Mouse (Mus musculus): ENCODE results near the gene Lrrc41.

Lrrc41 gene

DNA sequence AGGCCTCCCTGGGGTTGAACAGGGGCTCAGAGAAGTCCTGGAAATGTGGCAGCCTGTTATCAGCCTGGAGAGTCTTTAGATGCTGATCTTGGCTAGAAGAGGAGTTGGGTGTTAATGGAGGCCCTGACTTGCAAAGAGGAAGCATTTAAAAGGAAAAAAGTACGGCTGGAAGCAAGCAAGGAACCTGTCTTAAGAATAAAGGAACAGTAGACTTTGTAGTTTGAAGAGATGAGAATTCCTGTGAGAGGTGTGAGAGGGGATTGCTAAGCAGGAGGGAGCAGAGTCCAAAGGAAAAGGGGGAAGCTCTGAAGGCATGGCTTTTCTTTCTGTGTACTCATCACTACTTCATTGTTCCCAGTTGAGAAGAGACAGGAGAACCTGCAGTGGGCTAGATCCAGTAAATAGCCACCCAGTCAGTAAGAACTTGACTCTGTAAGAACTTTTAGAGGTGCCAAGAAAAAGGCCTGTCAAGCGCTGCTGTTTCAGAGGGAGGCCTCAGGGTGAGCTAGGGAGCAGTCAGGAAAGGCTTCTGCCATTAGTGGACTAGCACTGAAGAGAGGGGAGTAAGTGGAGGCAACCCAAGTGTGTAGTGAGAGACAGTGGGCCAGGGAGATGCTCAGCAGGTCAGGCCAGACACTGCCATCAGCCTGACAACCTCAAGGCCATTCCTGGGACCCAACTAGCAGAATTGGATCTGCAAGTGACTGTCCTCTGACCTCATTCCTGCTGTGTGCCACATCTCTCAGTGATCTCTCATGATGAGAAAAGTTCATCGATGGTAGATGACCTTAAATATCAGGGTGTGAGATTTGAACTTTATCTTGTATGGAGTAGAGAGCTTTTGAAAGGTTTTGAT lies 2.4 kb downstream of the Lrrc41 start:
- no peak for DNase-seq (ENCODE audit: low spot score)

DNA sequence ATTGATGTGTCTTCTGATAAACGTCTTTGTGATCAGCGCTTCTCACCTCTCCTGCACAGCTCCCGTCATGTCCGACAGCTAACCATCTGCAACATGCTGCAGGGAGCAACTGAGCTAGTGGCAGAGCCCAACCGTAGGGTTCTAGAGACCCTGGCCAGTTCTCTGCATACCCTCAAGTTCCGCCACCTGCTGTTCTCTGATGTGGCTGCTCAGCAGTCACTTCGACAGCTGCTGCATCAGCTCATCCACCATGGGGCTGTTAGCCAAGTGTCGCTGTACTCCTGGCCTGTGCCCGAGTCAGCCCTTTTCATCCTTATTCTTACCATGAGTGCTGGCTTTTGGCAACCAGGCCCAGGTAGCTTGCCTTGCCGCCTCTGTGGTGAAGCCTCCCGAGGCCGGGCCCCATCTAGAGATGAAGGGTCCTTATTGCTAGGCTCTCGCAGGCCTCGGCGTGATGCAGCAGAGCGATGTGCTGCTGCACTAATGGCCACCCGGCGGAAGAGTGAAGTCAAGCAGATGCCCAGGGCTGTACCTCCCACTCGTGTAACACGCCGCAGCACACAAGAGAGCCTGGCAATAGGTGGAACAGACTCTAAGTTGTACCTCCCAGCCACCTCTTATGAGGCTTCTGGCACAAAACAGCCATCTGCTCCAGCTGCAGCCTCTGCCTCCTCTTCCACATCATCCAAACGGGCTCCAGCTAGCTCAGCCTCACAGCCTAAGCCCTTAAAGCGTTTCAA lies 13.6 kb downstream of the Lrrc41 start:
- no peak for DNase-seq (ENCODE audit: low spot score)

DNA sequence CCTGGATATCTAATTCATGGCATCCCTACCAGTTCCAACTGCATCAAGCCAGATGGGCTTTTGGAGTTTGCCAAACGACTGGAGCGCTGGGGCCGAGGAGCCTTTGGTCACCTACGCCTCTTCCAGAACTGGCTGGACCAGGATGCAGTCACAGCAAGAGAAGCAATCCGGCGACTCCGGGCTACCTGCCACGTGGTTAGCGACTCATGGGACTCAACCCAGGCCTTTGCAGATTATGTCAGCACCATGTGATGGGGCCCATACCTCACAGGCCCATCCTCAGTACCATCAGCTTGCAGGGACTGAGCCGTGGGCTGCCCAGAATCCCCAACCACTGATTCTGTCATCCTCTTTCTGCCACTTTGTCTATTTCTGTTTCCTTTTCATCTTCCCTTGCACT lies 21.2 kb downstream of the Lrrc41 start:
- no peak for DNase-seq (ENCODE audit: low spot score)

DNA sequence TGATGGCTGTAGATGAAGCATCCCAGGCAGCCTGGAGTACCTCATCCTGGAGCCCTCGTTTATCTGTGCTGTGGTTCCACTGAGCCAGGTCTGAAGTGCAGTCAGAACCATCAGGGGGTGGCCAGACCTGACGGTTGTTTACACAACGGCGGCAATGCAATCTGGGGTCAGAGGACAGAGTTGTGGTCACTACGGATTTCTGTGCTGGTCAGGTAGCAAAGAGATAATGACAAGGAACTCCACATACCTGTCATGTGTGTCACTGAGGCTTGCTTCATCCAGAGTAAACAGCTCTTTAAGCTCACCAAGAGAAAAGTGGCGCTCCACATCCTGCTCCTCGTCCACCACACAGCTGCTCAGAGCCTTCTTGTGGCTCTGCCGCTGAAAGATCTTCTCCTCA lies 22.1 kb downstream of the Lrrc41 start:
- DNase-seq (ENCODE audit: low spot score): no peak

DNA sequence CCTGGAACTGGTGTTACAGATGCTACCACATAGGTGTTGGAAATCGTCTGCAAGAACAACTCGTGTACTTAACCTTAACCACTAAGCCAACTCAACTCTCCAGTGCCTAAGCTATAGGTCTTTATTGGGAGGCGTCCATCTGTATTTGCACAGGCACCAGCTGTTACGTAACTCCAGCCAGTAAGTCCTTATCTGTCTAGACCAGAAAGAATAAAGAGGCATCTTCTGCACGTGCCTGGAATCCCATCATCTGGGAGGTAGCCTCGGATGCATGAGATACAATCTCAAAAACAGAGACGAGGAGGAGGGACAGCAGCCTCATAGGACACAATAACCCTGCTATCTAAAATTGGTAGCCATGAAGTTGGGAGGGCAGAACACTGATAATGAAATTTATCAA lies 25.9 kb downstream of the Lrrc41 start:
- no peak for DNase-seq (ENCODE audit: low spot score)

DNA sequence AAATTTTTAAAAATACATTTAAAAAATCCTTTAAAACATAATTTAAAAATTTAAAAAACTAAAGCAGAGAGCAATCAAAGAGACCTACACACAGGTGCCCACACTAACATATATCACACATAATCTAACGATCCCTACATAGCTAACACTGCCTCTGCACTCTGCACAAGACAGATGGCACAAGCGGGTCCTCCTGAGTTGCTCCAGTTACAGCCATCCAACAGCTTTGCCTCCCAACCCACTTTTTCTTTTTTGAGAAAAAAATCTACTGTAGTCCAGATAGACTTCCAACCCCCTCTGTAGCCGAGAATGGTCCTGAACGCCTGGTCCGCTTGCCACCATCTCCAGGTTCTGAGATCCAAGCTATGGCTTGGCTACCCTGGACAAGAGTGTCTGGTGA lies 30.2 kb downstream of the Lrrc41 start:
- no peak for DNase-seq (ENCODE audit: low spot score)

DNA sequence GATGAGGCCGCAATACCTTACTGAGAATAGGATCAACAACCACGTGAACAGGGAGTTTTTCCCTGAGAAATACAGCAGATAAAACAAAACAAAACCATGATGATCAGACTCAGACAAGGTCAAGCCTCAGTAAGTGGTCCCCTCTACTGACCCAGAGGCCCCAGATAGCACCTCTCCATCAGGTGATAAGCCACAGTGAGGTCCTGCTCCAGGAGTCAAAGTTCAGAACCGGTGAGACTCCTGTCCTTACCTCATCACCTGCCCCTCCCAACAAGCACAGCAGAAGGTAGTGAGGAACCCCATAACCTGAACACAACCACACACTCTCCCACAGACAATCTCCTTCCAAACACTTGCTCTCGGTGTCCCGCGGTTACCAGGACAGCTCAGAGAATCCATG lies 35.6 kb downstream of the Lrrc41 start:
- no peak for DNase-seq (ENCODE audit: low spot score)

DNA sequence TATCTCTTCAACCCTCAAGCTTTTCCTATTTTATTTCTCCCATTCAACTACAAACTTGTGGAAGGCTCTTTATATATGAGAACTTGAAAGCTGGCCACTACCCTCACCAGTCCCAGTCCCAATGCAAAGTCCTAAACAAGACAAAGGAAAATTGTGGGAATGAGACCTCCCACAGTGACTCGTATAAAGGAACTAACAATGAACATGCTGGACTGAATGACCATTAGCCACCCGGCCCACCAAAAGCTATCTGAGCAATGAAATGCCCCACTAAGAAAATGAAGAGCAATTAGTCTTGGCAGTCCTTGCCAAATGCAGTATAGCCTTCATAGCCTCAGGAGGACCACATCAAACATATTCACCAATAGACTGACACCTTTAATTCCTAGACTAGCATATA lies 36.4 kb downstream of the Lrrc41 start:
- no peak for DNase-seq (ENCODE audit: low spot score)

DNA sequence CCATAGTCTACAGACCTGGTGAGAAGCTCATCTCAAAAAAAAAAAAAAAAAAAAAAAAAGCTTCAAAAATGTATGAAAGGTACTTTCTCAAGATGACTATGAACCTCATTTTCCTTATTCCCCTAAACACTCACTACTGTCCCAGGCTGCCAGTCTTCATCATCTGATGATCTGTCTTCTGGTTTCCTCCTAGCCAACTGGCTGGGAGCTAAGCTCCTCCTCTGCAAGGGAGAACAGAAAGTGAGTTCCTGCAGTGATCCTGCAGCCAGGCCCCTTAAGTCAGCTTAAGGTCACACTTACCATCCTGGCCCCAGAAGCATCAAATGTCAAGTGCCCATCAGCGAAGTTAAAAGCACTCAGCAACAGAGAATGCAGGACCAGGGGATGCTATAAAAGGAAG lies 47.7 kb downstream of the Lrrc41 start:
- DNase-seq (ENCODE audit: low spot score): no peak

DNA sequence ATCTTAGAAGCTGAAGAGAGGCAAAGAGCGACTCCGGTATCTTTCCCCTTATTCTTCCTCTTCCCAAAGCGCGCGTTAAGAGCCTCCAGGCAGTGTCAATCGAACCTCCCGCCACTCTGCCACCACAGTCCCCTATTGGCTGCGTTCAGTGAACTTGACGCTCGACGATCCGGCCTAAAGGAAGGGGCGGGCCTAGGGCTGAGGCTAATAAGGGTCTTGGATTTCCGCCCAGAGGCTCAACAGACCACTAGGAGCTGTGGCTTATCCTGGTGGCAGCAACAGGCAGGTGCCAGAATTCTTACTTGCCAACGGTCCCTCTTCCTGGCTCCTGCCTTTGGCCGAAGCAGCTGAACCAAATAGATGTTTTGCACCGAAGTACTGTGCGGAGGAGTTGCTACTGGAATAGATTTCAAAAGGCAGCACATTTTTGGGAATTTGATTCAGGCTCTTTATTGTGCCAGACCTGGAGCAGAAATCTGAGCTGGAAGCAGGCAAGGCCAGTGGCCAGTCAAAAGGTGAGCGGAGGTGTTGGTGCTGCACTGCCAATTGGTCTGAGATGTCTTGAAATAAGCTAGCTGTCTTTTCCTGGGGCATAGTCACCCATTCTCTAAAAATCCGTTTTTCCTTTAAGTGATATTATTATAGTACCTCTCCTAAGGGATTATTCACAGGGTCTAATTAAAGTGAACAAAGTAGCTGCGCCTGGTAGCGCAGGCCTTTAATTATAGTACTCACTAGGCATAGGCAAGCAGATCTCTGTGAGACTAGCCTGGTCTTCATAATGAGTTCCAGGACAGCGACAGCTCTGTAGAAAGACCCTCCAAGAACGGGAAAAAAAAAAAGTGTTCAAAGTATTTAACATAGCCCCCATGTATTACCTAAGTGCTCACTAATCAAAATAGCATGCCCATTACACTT lies 48.8 kb downstream of the Lrrc41 start, which contains the start of the genes Rad54l and Pomgnt1:
Rad54l (minus strand) TSS at position 89 of the 918 bp plus-strand sequence.
Pomgnt1 (plus strand) TSS at position 239 of the 918 bp plus-strand sequence.
- DNase-seq (ENCODE audit: low spot score): peak; percentile 18

DNA sequence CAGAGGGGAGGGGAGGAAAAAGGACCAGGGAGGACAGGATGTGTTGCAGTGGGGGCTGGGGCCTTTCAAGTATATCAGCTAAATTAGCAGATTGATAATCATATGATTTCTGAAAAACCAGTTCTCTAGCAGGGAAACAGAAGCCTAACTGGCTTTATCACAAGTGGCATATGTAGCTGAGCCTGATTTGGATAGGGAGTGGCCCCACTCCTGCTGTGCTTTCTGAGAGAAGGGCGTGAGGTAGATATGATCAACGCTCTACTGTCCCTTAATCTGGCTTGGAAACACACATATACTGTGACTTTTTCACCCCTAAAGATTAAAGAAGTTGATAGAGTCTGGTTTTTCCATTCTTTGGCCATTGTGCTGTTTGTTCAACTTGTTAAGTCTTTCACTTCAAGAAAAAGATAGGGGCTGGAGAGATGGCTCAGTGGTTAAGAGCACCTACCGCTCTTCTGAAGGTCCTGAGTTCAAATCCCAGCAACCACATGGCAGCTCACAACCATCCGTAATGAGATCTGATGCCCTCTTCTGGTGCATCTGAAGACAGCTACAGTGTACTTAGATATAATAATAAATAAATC lies 50.8 kb downstream of the Lrrc41 start:
- DNase-seq (ENCODE audit: low spot score): no peak

DNA sequence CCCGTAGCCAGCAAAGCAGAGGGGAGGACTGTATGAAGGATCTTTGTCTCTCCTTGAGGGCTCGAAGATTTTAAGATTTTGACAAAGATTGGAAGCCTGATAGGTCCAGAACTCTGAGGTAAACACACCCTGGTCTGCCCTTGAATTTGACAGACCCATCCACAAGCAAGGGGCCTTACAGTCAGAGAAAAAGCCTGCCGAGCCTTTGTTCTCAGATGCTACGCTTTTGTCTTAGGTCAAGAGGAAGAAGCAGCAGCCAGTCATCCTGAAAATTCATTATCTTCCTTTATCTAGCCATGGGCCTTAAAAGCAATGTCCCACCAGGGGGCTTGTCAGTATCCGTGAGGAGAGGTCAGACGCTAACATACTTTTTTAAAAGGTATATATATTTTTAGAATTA lies 52.9 kb downstream of the Lrrc41 start:
- DNase-seq (ENCODE audit: low spot score): no peak

DNA sequence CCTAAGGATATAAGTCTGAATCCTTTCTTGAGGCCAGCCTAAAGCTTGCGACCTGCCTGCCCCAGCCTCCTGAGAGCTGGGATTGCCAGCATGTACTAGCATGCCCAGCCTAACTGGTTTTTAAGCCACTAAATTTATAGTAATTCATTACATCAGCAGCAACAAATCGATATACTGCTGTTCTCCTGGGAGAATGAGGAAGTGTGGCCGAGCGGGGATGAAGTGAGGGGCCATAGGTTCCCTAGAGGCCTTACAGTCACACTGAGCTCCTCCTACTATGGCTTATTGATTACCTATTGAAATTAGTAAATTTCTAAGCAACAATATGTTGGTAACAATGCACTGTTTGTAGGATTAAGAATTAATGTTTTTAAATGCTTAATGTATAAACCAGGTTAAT lies 58.1 kb downstream of the Lrrc41 start:
- DNase-seq (ENCODE audit: low spot score): no peak

DNA sequence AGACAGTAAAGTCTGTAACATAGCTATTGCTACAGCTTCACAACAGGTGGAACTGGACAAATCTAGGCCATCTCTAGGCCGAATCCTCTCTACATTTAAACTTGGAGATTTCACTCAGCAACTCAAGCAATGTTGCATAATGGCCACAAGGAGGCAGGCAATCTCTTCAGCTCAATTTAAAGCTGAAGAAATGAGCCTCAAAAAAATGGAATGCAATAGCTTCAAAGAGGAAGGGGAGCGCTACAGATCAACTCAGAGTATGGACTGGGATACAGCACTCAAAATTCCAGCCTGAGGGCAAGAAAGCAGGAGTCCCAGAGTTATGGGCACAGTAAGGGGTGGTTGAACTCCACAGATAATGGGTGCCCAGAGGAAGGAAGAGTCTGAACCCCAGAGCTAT lies 59.9 kb downstream of the Lrrc41 start:
- DNase-seq (ENCODE audit: low spot score): no peak

DNA sequence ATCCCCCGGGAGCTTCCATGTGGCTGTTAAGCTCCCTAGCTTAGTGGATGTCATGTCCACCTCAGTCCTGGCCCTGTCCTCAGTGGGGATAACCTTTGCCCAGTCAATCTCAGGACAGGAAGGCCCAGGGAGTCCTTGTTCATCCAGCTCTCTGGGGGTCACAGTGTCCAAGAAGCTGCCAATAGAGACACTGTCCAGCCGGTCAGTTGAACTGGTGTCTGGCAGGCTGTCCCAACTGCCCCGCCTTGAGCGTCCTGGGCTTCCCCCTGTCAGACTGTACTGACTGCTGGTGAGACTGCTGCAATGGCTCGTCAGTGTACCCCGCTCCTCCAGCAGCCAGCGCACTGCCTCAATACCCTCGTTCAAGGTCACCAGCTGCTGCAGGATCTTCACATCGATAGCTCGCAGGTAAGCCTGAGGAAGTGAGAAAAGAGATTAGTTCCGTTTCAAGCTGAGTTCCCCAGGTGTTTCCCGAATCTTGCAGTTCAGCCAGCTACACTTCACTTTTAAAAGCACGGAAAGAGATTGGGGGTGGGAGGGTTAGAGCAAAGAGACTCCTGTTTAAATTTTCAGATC lies 62.4 kb downstream of the Lrrc41 start:
- no peak for DNase-seq (ENCODE audit: low spot score)

DNA sequence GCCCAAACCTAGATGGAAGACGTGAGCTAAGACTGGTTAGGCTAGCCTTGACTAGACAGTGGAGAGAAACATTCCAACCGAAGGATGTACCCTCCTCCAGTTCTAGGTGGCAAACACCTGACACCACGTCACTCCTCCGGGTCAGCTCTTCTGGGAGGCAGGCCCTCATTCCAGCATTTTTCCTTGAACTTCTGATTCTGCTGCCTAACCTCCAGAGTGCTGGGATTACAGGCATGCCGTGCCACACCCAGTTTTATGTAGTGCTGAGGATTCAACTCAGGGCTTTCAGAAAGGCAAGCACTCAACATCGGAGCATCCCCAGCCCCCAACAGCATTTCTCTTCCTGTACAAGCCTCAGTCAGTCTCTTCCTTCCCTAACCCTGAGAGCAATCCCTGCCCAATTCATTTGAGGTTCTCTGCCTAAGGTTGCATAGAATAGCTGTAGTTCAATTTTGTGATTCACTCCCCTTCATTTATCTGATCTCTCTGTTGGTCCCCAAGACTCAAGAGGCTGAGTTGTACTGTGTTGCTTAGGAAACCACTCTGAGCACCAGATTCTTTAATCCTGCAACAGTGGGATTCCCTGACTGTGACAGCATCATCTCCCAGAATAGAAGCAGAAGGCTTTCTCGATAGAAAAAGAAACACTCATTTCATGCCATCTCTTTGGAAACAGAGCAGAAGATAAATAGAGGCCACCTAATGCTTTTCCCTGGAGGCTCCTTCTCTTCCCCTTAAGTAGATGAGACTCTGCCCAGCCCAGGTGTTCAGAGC lies 65.9 kb downstream of the Lrrc41 start:
- no peak for DNase-seq (ENCODE audit: low spot score)

DNA sequence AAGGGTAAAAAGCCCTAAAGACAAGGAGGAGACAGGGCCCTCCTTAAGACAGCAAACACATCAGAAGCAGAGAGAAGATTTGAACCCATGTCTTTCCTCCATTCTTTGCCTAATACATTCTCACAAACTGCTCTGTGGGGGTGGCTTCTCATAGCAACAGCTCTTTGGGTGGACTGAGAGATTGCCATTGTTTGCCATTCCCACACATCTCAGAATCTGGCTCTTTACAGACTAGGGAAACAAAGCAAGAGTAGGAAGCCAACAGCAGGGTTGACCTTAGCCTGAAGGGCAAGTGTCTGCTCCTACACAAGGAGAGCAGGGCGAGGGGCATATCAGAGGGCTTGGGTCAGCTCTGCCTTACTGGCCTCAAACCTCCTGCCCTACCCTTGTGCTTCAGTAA lies 66.7 kb downstream of the Lrrc41 start:
- DNase-seq (ENCODE audit: low spot score): no peak

DNA sequence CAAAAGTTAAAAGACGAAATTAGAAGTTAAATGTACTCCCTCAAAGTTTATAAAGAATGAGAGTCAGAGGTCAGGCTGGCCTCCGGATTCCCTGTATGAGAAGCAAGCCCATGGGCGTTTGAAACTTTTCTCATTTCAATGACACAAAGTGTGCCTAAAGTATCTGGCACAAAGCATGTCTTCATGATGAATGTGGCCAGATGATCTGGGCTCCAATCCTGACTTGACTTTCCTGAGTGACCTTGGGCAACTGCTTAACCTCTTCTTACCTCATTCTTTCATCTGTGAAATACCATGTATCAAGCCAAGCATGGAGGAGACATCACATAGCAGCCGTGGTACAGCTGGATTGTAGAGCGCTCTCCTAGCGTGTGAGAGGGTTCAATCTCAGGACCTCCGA lies 67.2 kb downstream of the Lrrc41 start:
- no peak for DNase-seq (ENCODE audit: low spot score)

DNA sequence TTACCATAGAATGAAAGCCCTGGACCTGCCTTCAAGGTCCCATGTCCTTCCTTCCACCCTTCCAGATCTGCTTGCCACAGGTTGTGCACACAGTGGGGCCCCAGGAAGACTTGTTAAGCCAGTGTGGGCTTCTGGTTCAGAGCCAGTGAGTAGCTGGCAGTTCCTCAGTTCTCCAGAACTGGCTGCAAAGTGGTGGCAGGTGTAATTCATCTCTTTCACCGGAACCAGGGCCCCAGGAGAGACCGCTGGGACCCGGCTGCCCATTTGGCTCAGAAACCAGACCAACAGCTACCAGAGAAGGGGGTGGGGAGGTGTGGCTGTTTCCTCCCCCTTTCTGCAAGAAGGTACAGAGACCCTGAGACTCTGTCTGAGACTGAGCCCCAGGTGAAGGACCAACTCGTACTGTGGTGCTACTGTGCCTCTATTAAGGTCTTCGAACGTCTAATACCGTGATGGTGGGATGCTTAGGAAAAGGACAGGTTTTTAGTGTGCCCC lies 68.3 kb downstream of the Lrrc41 start:
- DNase-seq (ENCODE audit: low spot score): no peak

DNA sequence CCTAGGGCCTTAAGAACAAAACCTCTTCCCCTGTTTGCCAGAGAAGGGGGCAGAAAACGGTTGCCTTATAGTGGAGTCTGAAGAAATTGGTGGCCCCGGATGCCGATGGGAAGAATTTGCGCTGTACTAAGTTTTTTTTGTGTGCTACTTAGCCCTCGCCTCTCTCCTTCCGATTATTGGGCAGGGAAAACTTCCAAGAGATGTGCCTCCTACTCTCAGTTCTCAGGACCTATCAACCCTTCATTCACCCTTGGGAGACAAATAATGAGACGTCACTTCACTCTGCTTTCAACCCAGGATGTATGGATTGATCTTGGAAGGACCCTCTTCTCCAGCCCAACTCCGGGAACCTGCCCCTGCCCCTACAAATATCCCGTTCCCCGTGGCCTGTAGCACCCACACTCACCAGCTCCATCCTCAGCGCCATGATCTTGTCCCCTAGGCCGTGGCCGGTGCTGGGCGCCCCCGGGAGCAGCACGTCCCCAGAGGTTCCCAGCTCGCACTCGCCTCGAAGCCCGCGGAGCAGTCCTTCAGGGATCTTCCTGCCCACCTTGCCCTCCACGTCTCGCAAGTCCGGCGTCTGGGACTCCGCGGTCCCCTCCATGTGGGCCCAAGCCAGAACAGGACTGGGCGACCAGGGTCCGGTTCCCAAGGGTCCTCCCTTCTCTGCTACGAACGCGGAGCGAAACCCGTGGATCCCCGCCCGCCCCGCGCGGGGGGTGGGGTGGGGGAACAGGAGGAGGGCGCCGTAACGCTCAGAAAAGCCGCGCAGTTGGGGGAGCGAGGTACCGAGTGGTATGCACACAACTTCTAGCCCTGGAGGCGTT lies 69.0 kb downstream of the Lrrc41 start:
- DNase-seq (ENCODE audit: low spot score): no peak

Measured in urinary bladder, postnatal 10 days (tissue).